Mouse (Mus musculus) c-Kit-positive CD71-negative TER-119-negative erythroid progenitor cells, embryonic 14.5 days (primary cell): ENCODE measurements around the gene Ubap2l.

Experiments
- DNase-seq: peaks from one replicate; pipeline ENCODE4 v3.0.0-alpha.2; 2013; ENCODE audit warnings: low read depth

The Ubap2l gene

GRCm38 (mm10) chr3:90065553-90065952 lies 13.1 kb upstream of the Ubap2l start:
- peak; percentile 50 for DNase-seq

DNA sequence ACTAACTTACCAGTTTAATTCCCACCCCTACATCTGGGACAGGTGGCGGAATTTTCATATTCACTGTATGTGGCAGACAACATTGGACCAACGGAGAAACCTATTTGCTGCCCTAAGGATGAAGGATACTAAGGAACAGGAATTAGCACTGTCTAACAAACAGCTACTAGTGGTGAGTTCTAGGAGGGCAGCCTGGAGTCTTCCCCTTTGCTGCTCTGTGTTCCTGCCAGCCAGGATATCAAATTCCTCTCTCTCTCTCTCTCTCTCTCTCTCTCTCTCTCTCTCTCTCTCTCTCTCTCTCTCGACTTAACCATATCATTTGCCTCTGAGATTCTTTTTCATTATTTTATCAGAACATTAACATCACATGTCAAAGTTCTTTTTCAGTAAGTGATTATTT lies 12.0 kb upstream of the Ubap2l start:
- DNase-seq, result no peak

DNA sequence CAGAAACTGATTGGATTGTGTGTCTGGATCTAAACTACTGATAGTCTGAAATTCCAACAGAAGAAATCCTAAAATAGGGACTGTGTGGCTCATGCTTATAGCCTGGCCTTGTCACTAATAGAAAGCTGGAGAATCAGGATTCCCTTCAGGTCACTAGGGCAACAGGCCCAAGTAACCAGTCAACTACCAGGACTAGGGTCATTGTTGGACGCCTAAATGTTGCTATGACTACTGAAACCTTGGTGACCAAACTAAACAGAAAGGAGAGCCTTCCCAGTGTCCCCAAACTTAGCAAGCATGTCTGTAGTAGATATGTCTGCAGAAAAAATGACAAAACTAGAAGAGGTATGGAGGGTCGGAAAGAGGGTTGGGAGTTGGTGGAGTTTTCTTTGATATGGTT lies 10.1 kb upstream of the Ubap2l start:
- no peak for DNase-seq

DNA sequence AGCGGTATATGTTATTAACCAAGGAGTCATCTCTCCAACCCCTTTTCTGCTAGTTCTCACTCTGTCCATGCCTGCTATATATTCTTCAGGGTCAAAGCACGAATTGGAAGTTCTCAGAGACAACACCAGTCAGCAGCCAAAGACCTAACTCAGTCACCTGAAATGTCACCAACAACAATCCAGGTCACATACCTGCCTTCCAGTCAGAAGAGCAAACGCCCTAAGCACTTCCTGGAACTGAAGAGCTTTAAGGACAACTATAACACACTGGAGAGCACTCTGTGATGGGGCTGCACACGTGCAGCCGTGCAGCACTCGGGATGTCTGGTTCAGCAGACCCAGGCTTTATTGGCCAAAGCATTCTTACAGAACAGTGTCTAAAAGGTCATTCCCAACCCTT lies 9.1 kb upstream of the Ubap2l start:
- DNase-seq, result no peak

DNA sequence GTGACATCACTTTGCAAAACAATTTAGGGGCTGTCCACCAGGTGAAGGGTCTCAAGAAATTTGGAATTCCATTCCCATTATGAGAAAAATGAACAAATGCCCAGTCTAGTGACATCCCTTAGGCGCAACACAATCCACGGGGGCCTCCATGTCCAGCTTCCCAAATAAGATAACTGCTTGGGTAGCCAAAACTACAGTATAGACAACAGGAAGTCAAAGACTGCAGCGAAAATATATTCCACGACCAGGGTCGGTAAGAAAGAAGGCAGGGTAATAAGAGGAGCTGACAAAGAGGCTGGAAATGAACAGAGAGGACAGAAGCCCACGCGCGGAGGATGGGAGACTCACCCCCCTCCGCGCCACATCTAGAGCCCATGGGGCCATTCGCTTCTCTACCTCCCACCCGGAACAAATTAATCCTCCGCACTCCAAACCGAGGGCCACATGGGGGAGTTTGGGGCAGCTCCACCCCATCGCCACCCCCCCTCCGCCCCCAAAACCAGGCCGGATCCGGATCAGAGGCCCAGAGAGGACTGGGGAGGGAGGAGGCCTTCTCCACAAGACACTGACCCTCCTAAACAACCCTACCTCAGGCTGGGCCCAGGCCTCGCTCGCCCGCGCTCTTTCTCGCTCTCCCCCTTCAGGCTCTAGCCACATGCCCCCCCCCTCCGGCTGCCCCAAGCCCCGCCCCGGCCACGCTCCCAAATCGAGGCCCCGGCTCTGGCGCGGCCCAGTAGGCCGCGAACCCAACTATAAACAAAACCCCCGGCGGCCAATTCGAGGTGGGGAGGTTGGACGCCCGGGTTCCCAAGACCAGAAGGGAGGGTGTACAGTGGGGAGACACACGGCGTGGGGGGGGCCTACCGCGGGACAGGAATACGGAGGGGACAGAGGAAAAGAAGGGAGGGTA lies 732 bp downstream of the Ubap2l start, which contains the start of gene 4933434E20Rik:
4933434E20Rik (plus strand) TSS at position 196 of the 910 bp plus-strand sequence.
- peak; percentile 60 for DNase-seq

- no peak for DNase-seq
These were observed 2.7 kb downstream of the Ubap2l start for GRCm38 (mm10) chr3:90049691-90050090.

DNA sequence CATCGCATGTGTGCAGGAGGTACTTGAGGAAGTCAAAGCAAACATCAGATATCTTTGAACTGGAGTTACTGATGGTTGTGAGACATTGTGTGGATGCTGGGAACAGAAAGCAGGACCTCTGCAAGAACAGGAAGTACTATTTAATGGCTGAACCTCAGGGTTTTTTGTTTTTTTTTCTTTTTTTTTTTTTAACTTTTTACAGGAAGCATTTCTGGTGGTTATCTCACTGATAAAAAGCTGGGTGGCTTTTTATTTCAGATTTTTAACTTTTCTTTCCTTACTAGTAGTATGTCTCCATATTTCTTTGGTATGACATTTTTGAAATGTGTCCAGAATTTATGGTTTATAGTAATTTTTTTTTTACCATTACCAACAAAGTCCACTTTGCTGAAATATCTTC lies 16.2 kb downstream of the Ubap2l start:
- DNase-seq, result no peak

DNA sequence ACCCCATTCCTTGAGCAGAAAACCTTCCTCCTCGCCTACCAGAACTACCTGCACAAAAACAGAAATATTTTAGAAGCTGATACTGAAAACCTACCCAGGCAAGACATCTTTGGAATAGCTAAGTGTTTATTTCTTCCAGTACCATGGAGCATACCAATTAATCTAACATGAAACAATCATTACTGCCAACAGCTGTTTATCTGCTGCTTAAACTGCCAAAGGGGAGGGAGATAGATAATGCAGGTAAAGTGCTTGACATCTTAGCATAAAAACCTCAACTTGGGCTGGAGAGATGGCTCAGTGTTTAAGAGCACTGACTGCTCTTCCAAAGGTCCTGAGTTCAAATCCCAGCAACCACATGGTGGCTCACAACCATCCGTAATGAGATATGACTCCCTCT lies 17.8 kb downstream of the Ubap2l start:
- no peak for DNase-seq

GRCm38 (mm10) chr3:90016626-90017025 lies 35.8 kb downstream of the Ubap2l start:
- no peak for DNase-seq

DNA sequence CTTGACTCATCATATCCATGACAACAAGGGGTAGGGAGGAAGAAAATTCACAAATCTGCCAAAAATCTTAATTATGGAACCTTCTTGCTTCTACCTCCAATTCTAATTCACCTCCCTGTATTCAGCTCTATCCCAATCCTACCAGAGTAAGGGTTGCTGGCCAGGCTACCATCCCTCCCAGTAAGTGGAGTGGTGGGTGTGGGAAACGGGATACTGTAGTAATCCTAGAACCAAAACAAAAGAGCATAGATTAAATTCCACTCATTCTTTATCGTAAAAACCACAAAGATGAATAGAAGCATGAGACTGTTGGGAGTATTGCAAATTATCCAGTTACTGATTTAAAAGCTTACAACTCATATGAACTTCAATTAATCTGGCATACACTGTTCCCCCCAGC lies 42.1 kb downstream of the Ubap2l start:
- no peak for DNase-seq

- no peak for DNase-seq
These were observed 48.2 kb downstream of the Ubap2l start for GRCm38 (mm10) chr3:90004091-90004796.

DNA sequence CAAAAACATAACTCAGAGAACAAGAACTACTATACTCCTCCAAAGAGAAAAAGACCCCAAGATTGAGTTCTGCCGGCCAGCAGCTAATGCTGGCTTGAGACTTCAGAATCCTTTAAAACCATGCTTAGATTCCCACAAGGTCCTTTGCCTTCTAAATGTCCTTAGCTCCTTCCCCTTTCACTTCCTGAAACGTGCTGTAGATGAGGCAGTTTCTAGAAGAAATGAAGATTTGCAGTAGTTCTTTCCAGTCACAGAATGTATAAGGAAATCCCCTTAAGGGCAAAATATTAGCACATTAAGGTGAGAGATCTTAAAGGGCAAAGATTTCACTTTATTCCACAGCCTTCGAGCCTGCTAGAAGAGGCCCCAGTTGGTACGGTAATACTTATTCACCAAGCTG lies 52.6 kb downstream of the Ubap2l start:
- DNase-seq, result no peak

- DNase-seq, result no peak
These were observed 53.3 kb downstream of the Ubap2l start for GRCm38 (mm10) chr3:89999090-89999489.

DNA sequence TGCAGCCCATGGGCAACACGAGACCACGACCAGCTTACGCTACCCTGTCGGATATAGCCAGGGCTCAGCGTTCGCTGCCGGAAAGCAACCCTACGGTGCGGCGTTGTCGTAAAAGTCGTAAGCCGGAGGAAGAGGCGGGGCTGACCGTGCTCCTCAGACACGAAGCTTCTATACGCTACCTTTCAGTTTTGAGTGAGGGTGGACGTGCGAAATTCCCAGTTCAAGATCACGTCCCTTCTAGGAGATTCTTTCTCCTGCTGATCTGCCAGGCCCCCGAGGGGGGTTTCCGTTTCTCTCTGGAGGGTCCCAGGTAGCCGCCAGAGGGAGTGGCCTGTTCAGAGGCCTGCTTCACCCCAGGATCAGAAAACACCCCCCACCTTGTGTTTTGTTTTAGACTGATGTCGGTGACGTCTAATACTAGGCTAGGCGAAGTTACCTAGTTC lies 53.8 kb downstream of the Ubap2l start, which contains the start of gene Hax1:
Hax1 (minus strand) TSS at position 169 of the 443 bp plus-strand sequence.
- peak; percentile 88 for DNase-seq

- DNase-seq, result no peak
These were observed 54.5 kb downstream of the Ubap2l start for GRCm38 (mm10) chr3:89997791-89998495.

DNA sequence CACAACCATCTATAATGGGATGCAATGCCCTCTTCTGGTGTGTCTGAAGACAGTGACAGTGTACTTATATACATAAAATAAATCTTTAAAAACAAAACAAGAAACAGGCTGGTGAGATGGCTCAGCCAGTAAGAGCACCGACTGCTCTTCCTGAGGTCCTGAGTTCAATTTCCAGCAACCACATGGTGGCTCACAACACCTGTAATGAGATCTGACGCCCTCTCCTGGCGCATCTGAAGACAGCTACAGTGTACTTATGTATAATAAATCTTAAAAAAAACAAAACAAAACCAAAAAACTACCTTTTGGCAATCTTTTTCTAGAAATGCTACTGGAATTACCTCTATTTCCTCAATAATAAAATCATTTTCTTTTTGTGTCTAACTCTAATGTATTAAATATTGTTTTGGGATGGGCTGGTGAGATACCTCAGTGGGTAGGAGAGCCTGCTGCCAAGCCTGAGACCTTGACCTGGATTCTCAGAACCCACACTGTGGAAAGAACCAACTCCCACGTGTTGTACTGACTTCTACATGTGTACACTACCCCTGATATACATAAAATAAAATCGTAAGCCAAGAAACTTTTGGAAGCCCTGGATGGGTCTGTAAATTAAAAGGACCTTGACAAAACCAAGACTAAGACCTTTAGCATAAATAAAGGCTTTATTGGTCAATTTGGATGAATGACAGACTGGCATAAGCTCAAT lies 57.5 kb downstream of the Ubap2l start:
- no peak for DNase-seq

DNA sequence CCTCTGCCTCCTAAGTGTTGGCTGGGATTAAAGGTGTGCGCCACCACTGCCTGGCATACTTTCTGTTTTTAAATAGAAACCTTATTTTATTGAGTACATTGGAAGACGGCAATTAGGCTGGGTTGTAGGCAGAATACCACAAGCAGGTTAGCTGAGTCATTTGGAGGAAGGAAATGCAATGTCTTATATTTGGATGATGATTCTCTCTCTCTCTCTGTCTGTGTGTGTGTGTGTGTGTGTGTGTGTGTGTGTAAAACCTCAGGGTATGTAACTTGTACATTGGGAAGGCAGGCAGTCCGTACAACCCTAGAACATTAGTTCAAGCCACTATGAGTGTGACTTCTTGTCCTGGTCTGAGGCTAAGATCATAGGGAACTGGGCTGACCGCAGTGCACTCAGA lies 64.6 kb downstream of the Ubap2l start:
- DNase-seq, result no peak

GRCm38 (mm10) chr3:89987211-89987610 lies 65.2 kb downstream of the Ubap2l start:
- DNase-seq, result no peak

- DNase-seq, result no peak
These were observed 70.0 kb downstream of the Ubap2l start for GRCm38 (mm10) chr3:89982426-89982825.

DNA sequence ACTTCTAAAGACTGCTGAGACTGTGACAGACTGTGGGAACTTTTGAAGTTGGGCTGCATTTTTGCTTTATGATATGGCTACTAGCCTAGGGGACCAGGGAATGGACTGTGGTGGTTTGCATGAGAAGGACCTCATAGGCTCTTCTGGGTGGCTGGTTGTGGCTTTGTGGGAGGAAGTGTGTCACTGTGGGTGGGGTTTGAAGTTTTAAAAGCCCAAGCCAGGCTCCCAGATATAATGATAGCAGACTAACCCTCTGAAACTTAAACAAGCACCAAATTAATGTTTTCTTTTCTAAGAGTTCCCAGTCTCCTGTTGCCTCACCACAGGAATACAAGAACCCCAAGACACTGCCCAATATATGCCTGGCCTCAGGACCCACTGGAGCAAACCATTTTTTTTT lies 75.6 kb downstream of the Ubap2l start:
- DNase-seq, result no peak

DNA sequence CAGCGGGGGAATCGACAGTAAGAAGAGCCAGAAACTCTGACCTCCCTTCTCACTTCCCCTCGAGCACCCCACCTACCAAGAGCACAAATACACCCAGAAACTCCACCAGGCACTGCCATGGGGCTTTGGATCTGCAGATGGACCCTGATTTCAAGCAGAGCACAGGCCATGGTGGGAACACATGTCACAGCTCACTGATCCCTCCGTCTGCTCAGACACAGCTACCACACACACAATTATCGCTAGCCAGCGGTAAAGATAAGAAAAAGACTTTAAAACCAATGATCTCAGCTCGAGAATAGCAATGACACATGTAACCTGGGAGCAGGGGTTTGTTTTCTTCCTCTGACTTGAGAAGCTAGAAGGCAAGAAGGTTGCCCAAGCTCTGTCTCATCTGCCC lies 83.9 kb downstream of the Ubap2l start:
- DNase-seq, result no peak

DNA sequence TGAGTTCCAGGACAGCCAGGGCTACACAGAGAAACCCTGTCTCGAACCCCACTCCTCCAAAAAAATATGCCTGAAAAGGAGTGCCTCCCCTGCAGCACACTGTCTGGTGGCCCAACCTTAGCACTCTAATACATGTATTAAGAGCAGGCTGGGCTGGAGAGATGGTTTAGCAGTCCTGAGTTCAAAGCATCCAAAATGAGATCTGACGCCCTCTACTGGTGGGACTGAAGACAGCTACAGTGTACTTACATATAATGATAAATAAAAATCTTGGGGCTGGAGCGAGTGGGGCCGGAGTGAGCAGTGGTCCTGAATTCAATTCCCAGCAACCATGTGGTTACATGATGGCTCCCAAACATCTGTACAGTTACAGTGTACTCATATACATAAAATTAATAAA lies 85.5 kb downstream of the Ubap2l start:
- no peak for DNase-seq
